15 mouse cellular contexts compared by ENCODE assay signal in the genomic region with DNA sequence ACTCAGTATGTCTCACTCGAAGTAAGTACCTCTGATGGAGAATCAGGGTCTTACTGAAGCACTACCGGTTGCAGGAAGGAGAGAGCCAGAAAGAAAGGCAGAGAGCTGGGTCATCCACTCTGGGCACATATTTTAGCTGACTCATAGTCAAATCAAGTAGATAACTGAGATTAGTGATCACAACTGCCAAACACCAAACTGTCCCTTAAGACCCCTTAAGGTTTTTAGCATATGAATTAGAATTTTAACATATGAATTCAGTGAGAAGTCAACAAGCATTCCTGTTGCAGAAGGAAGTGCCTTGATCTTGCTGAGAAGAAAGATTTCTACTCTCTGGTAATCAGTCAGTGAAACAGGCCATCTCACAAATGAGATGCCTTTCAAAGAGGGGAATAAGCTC.
"Had no signal": no experiment of that assay in that cellular context is flagged by ENCODE, and none has a peak within 500 bp of the region (broad histone marks: within the 10 kb centered on the region; RNA-seq: fewer than 3 reads in every experiment).

No protein-coding gene starts in this region.

- H3K36me3 ChIP-seq: neural tube, embryonic 15.5 days; stomach, embryonic 15.5 days had no signal

- H3K9me3 ChIP-seq: neural tube, embryonic 15.5 days; stomach, embryonic 15.5 days had no signal

- H3K9ac ChIP-seq: neural tube, embryonic 15.5 days; stomach, embryonic 15.5 days had no signal

- H3K4me1 ChIP-seq: neural tube, embryonic 15.5 days; stomach, embryonic 15.5 days had no signal

- H3K4me3 ChIP-seq: neural tube, embryonic 15.5 days; stomach, embryonic 15.5 days had no signal

- H3K27ac ChIP-seq: neural tube, embryonic 15.5 days; stomach, embryonic 15.5 days; stomach, postnatal 0 days had no signal

- DNase-seq: retina, postnatal 1 day; right cerebral cortex, adult 18-20 months; right cerebral cortex, postnatal 14 days; right cerebral cortex, postnatal 25 days; right cerebral cortex, postnatal 4 days; spleen, adult 18-20 months; thymus, adult 18-20 months; thymus, adult 2 months; thymus, postnatal 14 days; thymus, postnatal 25 days; thymus, postnatal 36 days; thymus, postnatal 4 days had no signal
